Mouse (Mus musculus): Measurements from ENCODE around the gene Tub.

Tub gene

DNA sequence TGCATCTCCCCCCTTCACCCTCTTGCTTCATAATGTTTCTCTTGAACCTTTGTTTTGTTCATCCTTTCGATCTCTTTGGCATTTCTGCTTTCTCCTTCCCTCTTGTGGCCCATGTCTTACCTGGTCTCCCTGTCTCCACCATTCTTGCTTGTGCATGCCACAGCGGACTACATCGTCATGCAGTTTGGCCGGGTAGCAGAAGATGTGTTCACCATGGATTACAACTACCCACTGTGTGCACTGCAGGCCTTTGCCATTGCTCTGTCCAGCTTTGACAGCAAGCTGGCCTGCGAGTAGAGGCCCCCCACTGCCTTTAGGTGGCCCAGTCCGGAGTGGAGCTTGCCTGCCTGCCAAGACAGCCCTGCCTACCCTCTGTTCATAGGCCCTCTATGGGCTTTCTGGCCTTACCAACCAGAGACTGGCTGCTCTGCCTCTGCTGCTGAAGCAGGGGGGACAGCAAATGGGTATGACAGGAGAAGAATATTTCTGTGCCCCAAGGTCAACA, 79.9 kb downstream of the Tub start:
- DNase-seq (ENCODE audit: inconsistent ontology term) = no peak

DNA sequence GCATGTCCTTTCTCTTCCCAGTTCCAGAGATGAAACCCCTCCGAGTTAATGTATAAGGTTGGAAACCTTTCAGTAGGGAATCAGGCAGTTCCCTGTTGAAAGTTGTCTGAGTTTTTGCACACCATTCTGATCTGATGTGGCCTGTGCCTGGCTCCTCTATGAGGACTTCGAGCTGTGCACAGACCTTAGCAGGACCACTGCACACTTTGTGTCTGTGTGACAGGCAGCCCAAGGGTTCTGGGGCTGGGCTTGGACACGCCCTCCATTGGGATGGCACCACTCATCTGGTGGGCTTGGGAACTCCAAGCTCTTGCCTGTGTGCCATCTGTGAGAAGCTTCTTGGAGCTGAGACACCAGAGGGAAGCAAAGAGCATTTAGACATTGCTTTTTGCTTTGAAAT, 81.2 kb downstream of the Tub start:
- DNase-seq (ENCODE audit: inconsistent ontology term) = no peak

DNA sequence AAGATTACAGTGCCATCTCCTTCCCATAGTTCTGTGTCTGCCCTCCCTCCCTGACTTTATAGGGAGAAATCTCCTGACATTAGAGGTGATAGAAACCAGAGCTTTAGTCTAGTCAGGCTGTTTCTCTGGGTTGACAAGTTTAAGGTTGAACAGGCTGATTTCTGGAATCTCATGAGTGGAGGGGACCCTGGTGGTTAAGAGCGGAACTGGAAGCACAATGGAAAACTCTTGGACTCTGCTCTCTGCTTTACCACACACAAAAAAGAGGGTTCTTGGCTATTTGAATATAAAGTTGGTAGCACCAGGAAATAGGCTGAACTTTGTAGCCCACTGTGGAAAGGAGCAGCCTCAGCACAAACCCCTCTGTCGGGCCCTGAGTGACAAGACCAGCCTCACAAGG, 81.9 kb downstream of the Tub start:
- no peak for DNase-seq (ENCODE audit: inconsistent ontology term)

DNA sequence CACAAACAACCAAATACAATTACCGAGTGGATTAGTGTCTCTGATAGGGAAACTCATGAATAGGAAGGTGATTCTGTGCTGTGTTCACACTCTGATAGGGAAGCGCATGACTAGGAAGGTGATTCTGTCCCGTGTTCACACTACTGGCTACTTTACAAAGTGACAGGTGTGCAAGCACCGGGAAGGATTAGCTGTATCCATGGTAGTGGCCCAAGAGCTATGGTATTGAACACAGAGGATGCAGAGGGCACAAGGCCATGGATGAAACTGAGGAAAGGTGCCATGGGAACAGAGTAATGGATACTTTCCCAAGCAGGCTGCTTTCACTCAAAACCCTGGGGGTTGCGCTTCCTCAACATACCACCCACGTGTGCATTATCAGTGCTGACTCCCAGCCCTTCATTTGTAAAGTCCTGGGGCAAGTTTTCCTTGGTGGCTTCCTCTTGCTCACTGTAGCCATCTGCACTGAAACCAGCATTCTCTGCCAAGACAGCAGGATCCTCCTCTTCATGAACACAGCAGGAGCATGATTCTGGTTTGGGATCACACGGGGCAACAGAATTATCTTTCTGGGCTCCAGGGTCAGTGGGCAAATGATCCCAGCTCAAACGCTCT, 88.1 kb downstream of the Tub start:
- DNase-seq (ENCODE audit: inconsistent ontology term) = no peak

DNA sequence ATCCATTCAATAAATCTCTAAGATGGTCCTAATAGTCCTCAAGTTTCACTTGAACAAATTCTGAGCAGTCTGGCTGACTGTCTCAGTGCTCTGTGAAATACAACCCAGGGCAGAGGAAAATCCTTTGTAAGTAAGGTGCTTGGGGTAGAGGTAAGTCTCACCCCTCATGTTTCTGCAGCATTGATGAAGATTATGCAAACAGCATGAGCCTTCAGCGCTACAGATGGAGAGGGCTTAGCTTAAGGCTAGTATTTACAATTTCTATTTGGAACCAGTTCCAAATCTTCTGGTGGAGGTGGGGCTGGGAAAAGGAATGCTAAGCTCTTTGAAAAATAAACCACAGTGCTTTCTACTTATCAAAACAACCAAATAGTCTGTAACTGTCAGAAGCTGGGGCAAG, 88.8 kb downstream of the Tub start:
- no peak for DNase-seq (ENCODE audit: inconsistent ontology term)

DNA sequence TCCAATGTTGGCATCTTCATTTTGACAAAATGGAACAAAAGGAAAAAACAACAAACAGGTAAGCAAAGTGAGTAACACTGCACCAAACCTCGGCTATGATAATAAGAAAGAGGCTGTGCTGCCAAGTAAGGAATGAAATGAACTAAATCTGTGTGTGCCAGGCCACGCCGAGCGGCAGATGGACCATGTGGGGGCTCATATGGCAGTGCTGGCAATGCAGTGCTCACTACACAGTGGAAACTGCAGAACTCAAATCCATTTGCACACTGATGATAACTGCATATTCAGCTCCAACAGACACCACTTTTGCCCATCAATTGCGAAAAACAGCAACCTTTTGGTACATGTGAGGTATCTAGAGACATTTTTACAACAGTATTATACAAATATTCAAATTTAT, 89.3 kb downstream of the Tub start:
- no peak for DNase-seq (ENCODE audit: inconsistent ontology term)

DNA sequence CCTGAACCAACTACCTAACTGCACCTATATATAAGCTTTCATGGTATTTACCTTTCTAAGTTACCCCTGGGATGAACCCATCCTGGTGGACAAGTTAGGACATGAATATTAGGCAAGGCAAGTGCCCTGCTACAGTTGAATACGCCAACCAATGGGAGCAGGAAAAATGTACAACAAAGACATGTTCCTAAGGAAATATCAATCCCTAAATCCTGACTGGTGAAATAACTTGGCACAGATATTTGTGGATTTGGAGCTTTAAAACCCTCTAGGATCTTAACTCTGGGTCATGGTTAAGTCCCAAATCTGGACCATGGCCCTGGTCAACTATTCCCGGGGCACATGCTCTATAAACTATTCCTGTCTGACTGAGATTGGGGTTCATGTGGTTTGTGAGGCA, 95.7 kb downstream of the Tub start:
- no peak for DNase-seq (ENCODE audit: inconsistent ontology term)

DNA sequence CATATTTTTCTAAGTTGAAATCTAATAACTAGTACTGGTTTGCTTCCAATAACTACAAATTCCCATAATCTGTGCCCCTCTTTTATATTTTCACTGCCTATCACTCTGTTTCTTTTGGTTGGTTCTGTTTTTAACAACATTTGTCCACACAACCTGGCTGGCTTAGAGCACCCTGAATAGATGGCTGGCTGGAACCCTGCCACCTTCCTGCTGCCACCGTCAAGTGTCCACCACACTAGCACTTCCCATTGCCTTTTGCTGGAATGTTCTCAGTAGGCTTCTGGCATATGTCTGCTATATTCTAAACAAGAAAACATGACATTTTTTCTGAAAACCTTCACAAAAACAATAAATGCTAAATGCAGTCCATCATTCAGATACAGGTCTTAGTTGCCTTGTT, 100.7 kb downstream of the Tub start:
- no peak for DNase-seq (ENCODE audit: inconsistent ontology term)

DNA sequence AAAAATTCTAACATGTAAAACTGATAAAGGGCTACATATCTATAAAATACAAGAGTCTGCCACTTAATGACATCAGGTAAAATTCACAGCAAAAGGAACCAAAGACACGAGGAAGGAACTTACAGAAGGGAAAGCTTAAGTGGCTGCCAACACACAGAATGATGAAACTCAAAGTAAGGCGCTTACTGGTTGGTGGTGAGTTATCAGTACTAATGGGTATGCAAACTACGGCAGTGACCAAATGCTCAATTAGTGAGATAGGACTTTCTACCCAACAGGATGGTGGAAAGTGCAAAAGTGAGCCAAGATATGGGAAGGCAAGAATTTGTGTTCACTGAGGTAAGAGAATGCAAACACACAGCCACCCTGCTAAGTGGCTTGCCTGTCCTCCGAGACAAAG, 109.4 kb downstream of the Tub start:
- DNase-seq (ENCODE audit: inconsistent ontology term) = no peak

DNA sequence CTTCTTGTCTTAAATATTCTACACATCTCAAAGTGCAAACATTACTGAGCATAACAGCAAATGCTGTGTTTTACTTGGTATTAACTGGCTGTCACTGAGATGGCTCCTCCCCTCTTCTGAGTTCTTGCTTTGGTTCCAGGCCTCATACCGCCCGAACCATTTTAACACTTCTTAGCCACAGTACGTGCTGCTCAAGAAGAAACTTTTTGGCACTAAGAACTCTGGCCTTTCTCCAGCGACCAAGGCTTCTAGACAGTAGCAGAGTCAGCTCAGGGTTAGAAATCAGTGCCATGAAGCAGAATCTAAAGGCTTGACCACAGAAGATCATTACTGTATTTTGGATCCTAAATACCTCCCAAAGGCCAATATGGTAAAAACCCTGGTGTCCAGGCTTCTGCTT, 119.5 kb downstream of the Tub start:
- DNase-seq (ENCODE audit: inconsistent ontology term) = no peak

DNA sequence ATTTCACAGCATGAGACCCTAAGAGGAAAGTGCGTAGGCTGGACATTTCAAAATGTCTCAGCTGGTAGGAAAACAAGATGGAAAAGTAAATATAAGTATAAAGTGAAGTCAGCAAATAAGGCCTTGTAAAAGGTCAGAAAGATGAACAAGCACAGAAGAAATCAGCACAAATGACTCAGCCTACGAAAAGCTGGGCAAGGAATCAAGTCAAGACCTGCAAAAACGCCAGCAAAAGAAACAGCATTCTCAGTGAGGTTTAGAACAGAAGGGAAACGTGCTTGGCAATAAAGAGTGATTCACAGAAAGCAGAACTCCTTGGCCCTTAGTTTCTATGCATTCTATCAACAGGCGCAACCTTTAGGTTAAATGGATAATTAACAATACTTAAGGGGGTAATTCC, 122.2 kb downstream of the Tub start:
- peak; percentile 6 for DNase-seq (ENCODE audit: inconsistent ontology term)

DNA sequence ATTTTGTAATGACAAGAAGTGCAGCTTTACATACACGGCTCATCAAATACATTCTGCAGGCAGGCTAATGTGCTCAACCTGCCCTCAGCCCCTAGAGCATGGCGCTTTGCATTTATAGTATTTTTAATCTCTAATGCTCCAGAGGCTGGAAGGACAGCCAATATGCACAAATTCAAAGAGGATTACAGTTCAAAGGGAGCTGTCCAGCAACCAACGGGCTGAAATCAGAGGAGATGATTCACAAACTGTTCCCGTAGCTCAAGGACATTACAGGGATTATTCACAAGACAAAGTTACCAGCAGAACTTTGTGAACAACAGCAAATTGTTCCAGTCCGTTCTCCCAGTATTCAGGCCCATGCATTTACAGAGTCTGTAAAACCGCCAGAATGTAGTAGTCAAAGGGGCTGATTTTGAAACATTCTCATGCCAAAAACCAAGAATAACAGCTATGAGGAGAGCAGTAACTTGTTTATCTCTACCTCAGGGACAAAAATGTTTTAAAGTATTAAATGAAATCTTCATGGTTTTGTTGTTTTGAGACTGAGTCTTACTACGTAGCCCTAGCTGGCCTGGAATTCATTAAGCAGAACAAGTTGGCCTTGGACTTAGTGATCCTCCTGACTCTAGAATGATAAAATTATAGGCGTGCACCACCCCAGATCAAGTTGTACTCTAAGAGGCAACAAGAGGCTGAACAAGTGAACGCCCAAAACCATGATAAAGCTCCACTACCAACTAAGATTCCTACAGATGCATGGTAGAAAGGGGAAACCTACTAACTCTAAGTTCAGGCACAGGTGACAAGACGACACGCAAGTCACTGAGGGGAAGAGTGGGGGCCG, 132.4 kb downstream of the Tub start:
- DNase-seq (ENCODE audit: inconsistent ontology term) = peak; percentile 51

DNA sequence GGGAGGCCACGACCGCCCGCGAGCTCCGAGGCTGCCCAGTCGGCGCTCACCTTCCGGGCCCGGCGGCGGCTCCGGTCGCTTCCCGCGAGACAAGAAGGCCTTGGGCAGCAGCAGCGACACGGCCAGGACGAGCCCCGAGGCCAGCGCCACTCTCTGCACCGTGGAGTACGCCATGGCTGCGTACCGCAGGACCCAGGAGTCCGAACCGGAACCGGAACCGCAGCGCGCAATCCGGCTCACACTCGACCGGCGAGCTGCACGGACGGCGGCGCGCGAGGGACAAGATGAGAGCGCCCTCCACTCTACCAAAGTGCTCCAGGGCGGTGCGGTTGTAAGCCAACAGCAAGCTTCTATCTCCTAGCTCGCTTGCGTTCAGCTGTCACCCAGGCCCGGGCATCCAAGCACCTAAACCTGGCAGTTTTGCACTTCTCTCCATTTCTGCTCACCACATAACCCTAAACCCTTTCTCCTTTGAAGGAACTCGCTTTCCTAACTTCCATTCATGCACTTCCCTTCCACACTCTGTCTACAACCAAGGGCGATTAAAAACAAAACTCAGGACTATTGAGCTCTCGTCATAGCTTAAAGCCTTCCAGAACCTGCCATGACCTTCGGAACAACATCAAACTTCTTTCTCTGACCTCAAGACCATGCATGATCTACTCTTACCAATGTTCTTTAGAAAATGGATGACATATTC, 133.1 kb downstream of the Tub start, which contains the start of gene Ric3:
Gene Ric3, minus strand, starts transcription at position 219 of the 700 bp plus-strand sequence.
- peak; percentile 43 for DNase-seq (ENCODE audit: inconsistent ontology term)

DNA sequence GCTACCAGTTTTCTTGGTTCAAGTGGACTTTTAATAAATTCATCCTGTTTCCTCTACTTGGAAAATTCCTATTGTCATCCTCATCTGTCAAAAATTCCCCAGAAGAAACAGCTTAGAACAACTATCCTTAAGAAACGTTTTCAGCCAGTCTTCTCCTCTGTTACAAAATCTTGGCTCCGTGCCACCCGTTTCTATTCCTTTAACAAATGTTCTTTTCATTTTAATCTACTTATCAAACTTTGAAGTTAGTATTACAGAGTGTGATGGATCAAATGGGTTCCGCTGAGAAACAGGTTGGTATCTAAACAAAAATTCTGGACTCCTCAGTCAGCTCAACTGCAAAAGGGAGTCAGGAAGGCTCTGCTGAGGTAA, 133.7 kb downstream of the Tub start:
- DNase-seq (ENCODE audit: inconsistent ontology term) = no peak
